In genomic region chr11:97438868-97439267, GRCm38 (mm10) we compare ENCODE assay signal across 8 mouse cellular contexts. TPM values are rescaled to one million over a fixed set of nuclear protein-coding genes. Genes with fewer than 3 reads are reported as not detected.
A peak's percentile ranks its signal among the peaks of the same experiment; 100 is the strongest.
DNase-seq lines count a peak whose midpoint lies in the region; ATAC-seq and TF ChIP-seq lines count a peak whose summit lies in the region.

No protein-coding gene starts in this region.

- 42% methylated on average over 9 of the region's 9 CpGs for WGBS in hindbrain, embryonic 10.5 days
- WGBS in hindbrain, embryonic 12.5 days: 43% methylated on average over 9 of the region's 9 CpGs
- WGBS in heart, embryonic 12.5 days: 18% methylated on average over 9 of the region's 9 CpGs
- 30% methylated on average over 9 of the region's 9 CpGs for WGBS in kidney, postnatal 0 days
- WGBS in midbrain, embryonic 15.5 days: 51% methylated on average over 9 of the region's 9 CpGs

- H3K9me3 ChIP-seq in hindbrain, embryonic 10.5 days: no peaks in the 10 kb centered on the region
- no peaks in the 10 kb centered on the region for H3K9me3 ChIP-seq in hindbrain, embryonic 12.5 days (replicated peaks)
- H3K9me3 ChIP-seq in heart, embryonic 12.5 days (replicated peaks): no peaks in the 10 kb centered on the region
- no peaks in the 10 kb centered on the region for H3K9me3 ChIP-seq in kidney, postnatal 0 days (replicated peaks; ENCODE audit: low read length)
- H3K9me3 ChIP-seq in midbrain, embryonic 15.5 days: no peaks in the 10 kb centered on the region

- H3K4me1 ChIP-seq in hindbrain, embryonic 10.5 days (replicated peaks): peaks cover 83% of the 10 kb centered on the region
- H3K4me1 ChIP-seq in hindbrain, embryonic 12.5 days: peaks cover 58% of the 10 kb centered on the region
- peaks cover 90% of the 10 kb centered on the region for H3K4me1 ChIP-seq in heart, embryonic 12.5 days (replicated peaks)
- peaks cover 83% of the 10 kb centered on the region for H3K4me1 ChIP-seq in kidney, postnatal 0 days (replicated peaks; ENCODE audit: insufficient read depth, low read length)
- H3K4me1 ChIP-seq in midbrain, embryonic 15.5 days: peaks cover 36% of the 10 kb centered on the region

- no peaks in the 10 kb centered on the region for H3K36me3 ChIP-seq in hindbrain, embryonic 10.5 days
- no peaks in the 10 kb centered on the region for H3K36me3 ChIP-seq in hindbrain, embryonic 12.5 days
- peaks cover 12% of the 10 kb centered on the region for H3K36me3 ChIP-seq in heart, embryonic 12.5 days
- 0 out of 2 replicates have a peak, but pooled peaks cover 3% of the 10 kb centered on the region for H3K36me3 ChIP-seq in kidney, postnatal 0 days (ENCODE audit: insufficient read depth, low read length)
- H3K36me3 ChIP-seq in midbrain, embryonic 15.5 days (replicated peaks): no peaks in the 10 kb centered on the region

- TF ChIP-seq CTCF in kidney, postnatal 0 days (IDR thresholded peaks at IDR 0.05; ENCODE audit: low read depth): no peak

- DNase-seq in hindbrain, embryonic 10.5 days (ENCODE audit: low spot score): no peak
- DNase-seq in kidney, postnatal 0 days (ENCODE audit: low spot score): peak; percentile 74
- peak; percentile 65 to 85 for DNase-seq in lung, postnatal 4 days
- DNase-seq in embryo, embryonic 10 days (ENCODE audit: low spot score): no peak
- no peak for DNase-seq in right cerebral cortex, postnatal 14 days

- no peak overlapping the region for H3K4me2 ChIP-seq in hindbrain, embryonic 12.5 days (replicated peaks)
- peak overlapping the region; percentile 86 for H3K4me2 ChIP-seq in heart, embryonic 12.5 days
- peak overlapping the region; percentile 79 for H3K4me2 ChIP-seq in kidney, postnatal 0 days (ENCODE audit: low read length)
- no peak overlapping the region for H3K4me2 ChIP-seq in midbrain, embryonic 15.5 days

- no peak overlapping the region for H3K9ac ChIP-seq in hindbrain, embryonic 12.5 days
- peak overlapping the region; percentile 55; the same call in 1 of the 2 replicates for H3K9ac ChIP-seq in heart, embryonic 12.5 days
- H3K9ac ChIP-seq in kidney, postnatal 0 days (ENCODE audit: low read depth, low read length): peak overlapping the region; percentile 23; the same call in 1 of the 2 replicates
- no peak overlapping the region for H3K9ac ChIP-seq in midbrain, embryonic 15.5 days

- no peak overlapping the region for H3K4me3 ChIP-seq in hindbrain, embryonic 10.5 days
- H3K4me3 ChIP-seq in hindbrain, embryonic 12.5 days: no peak overlapping the region
- no peak overlapping the region for H3K4me3 ChIP-seq in heart, embryonic 12.5 days
- H3K4me3 ChIP-seq in kidney, postnatal 0 days (replicated peaks; ENCODE audit: low read depth, low read length): no peak overlapping the region
- H3K4me3 ChIP-seq in midbrain, embryonic 15.5 days: no peak overlapping the region

- ATAC-seq in hindbrain, embryonic 12.5 days (ENCODE audit: low FRiP score): no peak
- no peak for ATAC-seq in heart, embryonic 12.5 days (ENCODE audit: insufficient number of reproducible peaks, low FRiP score)
- ATAC-seq in kidney, postnatal 0 days (replicated peaks; ENCODE audit: low FRiP score, low read depth): no peak
- ATAC-seq in midbrain, embryonic 15.5 days (replicated peaks): no peak

- H3K27ac ChIP-seq in hindbrain, embryonic 10.5 days: peak overlapping the region; percentile 47; the same call in 1 of the 2 replicates
- no peak overlapping the region for H3K27ac ChIP-seq in hindbrain, embryonic 12.5 days
- H3K27ac ChIP-seq in heart, embryonic 12.5 days (ENCODE audit: poor library complexity, severe bottlenecking): peak overlapping the region; percentile 99
- H3K27ac ChIP-seq in kidney, postnatal 0 days: peak overlapping the region; percentile 90
- H3K27ac ChIP-seq in midbrain, embryonic 15.5 days: no peak overlapping the region; the same call in 1 of the 2 replicates

- peaks cover 62% of the 10 kb centered on the region for H3K27me3 ChIP-seq in hindbrain, embryonic 10.5 days (ENCODE audit: insufficient read depth, poor library complexity, severe bottlenecking)
- peaks cover 43% of the 10 kb centered on the region for H3K27me3 ChIP-seq in hindbrain, embryonic 12.5 days
- no peaks in the 10 kb centered on the region for H3K27me3 ChIP-seq in heart, embryonic 12.5 days (replicated peaks)
- H3K27me3 ChIP-seq in kidney, postnatal 0 days (ENCODE audit: insufficient read depth, low read length): no peaks in the 10 kb centered on the region
- H3K27me3 ChIP-seq in midbrain, embryonic 15.5 days (replicated peaks): peaks cover 25% of the 10 kb centered on the region

RNA-seq across cellular contexts. Expression of gene Arhgap23, which starts 23.5 kb away (rescaled TPM):
- 2.7 and 4.0 TPM in 2 replicates for polyA plus RNA-seq in hindbrain, embryonic 10.5 days (2016; fragmentation: Nextera tagmentation; extraction: Ambion mirVana)
- 9.3 and 10.0 TPM in 2 replicates for polyA plus RNA-seq in hindbrain, embryonic 12.5 days (2016; fragmentation: Nextera tagmentation; extraction: Ambion mirVana)
- polyA plus RNA-seq in heart, embryonic 12.5 days (2016; fragmentation: Nextera tagmentation; extraction: Ambion mirVana): 12.4 and 12.5 TPM in 2 replicates
- 5.4 and 5.7 TPM in 2 replicates for polyA plus RNA-seq in kidney, postnatal 0 days (2015; fragmentation: Nextera tagmentation; extraction: Ambion mirVana)
- 10.9 and 11.0 TPM in 2 replicates for polyA plus RNA-seq in midbrain, embryonic 15.5 days (2015; fragmentation: Nextera tagmentation; extraction: Ambion mirVana)

Comparison
In these comparisons a context has a peak if more than half of its experiments do, and no peak if none do; other contexts are left out.
1. H3K27ac ChIP-seq: peak in hindbrain, embryonic 10.5 days (single experiment), heart, embryonic 12.5 days (single experiment) and kidney, postnatal 0 days (single experiment); none in hindbrain, embryonic 12.5 days (single experiment) and midbrain, embryonic 15.5 days (single experiment).
2. DNase-seq: peak in kidney, postnatal 0 days (single experiment) and lung, postnatal 4 days (2 of 2); none in hindbrain, embryonic 10.5 days (single experiment), embryo, embryonic 10 days (single experiment) and right cerebral cortex, postnatal 14 days (single experiment).
3. H3K4me2 ChIP-seq: peak in heart, embryonic 12.5 days (single experiment) and kidney, postnatal 0 days (single experiment); none in hindbrain, embryonic 12.5 days (single experiment) and midbrain, embryonic 15.5 days (single experiment).
4. H3K9ac ChIP-seq: peak in heart, embryonic 12.5 days (single experiment) and kidney, postnatal 0 days (single experiment); none in hindbrain, embryonic 12.5 days (single experiment) and midbrain, embryonic 15.5 days (single experiment).